Mouse (Mus musculus) gastrocnemius, postnatal 36 days (tissue): ENCODE measurements at regions not wholly inside any gene's neighbourhood (a gene's known extent, or its start where the extent isn't known, plus 50 kb on each side); places are given as distances from the start of the nearest gene placed in this dataset.

Experiments
- DNase-seq, 2 experiments: peaks; one replicate each; pipeline ENCODE4 v3.0.0; 2022
- intact Hi-C: fragments of 180-260 bp; cut with DNase I; formaldehyde crosslinking; loops from one replicate; pipeline ENCODE4 v1.15.1; 2025

- DNase-seq, result no peak
- intact Hi-C loops, result no loop called here
Observed at GRCm38 (mm10) chr3:131056893-131057660, 53.2 kb upstream of the Lef1 start.

- intact Hi-C loops, result no loop called here
Observed at GRCm38 (mm10) chr3:131054241-131054972, 55.9 kb upstream of the Lef1 start.

GRCm38 (mm10) chr3:131047716-131048115 is 62.6 kb upstream of the Lef1 start:
- no peak for DNase-seq
- intact Hi-C loops, result no loop called here

More at GRCm38 (mm10) chr3:131054241-131054972, 55.9 kb upstream of the Lef1 start:
- no peak for DNase-seq

- DNase-seq, result no peak
- intact Hi-C loops, result no loop called here
Observed at GRCm38 (mm10) chr3:131046412-131046811, 63.9 kb upstream of the Lef1 start.

- intact Hi-C loops, result no loop called here
- no peak for DNase-seq
Observed at GRCm38 (mm10) chr3:131040214-131040825, 70.0 kb upstream of the Lef1 start.

- intact Hi-C loops, result no loop called here
- no peak for DNase-seq
Observed at GRCm38 (mm10) chr3:131037095-131037494, 73.2 kb upstream of the Lef1 start.

- intact Hi-C loops, result no loop called here
- no peak for DNase-seq
Observed at GRCm38 (mm10) chr3:131034774-131035173, 75.5 kb upstream of the Lef1 start.

GRCm38 (mm10) chr3:131026336-131026735 is 83.9 kb upstream of the Lef1 start:
- no peak for DNase-seq
- intact Hi-C loops, result no loop called here

GRCm38 (mm10) chr3:131019163-131019956 is 90.9 kb upstream of the Lef1 start:
- DNase-seq, result no peak
- intact Hi-C loops, result no loop called here

GRCm38 (mm10) chr3:131017899-131018298 is 92.4 kb upstream of the Lef1 start:
- no peak for DNase-seq
- intact Hi-C loops, result no loop called here

- no peak for DNase-seq
- intact Hi-C loops, result no loop called here
Observed at GRCm38 (mm10) chr3:131016104-131016503, 94.2 kb upstream of the Lef1 start.

GRCm38 (mm10) chr3:131014092-131014716 is 96.1 kb upstream of the Lef1 start:
- intact Hi-C loops, result no loop called here
- no peak for DNase-seq

GRCm38 (mm10) chr3:131000701-131001100 is 109.6 kb upstream of the Lef1 start:
- no peak for DNase-seq
- intact Hi-C loops, result no loop called here

- intact Hi-C loops, result no loop called here
- no peak for DNase-seq
Observed at GRCm38 (mm10) chr3:131000252-131000651, 110.0 kb upstream of the Lef1 start.

- intact Hi-C loops, result no loop called here
- DNase-seq, result no peak
Observed at GRCm38 (mm10) chr3:130999818-131000217, 110.5 kb upstream of the Lef1 start.

- DNase-seq, result no peak
- intact Hi-C loops, result no loop called here
Observed at GRCm38 (mm10) chr3:130998433-130998832, 111.8 kb upstream of the Lef1 start.

GRCm38 (mm10) chr3:130996786-130997185 is 113.5 kb upstream of the Lef1 start:
- no peak for DNase-seq
- intact Hi-C loops, result no loop called here

- intact Hi-C loops, result no loop called here
- DNase-seq, result no peak
Observed at GRCm38 (mm10) chr3:130991971-130992370, 118.3 kb upstream of the Lef1 start.

- intact Hi-C loops, result no loop called here
- no peak for DNase-seq
Observed at GRCm38 (mm10) chr3:130986708-130987107, 123.6 kb upstream of the Lef1 start.

GRCm38 (mm10) chr3:130986101-130986500 is 124.2 kb upstream of the Lef1 start:
- intact Hi-C loops, result no loop called here
- no peak for DNase-seq
